Mouse (Mus musculus) cerebellum, postnatal 10 days (tissue): Measurements from ENCODE around the gene 1810009A15Rik.
A peak's percentile ranks its signal among the peaks of the same experiment; 100 is the strongest.

Experiments
- DNase-seq, 2 experiments: peaks; one replicate each; pipeline ENCODE4 v3.0.0; 2021; ENCODE audit warnings: mixed read lengths in 2 of 2

The 1810009A15Rik gene

GRCm38 (mm10) chr19:8921741-8922140 is 33.1 kb downstream of the 1810009A15Rik start:
- peak in 1 of 2 experiments; percentile 18 for DNase-seq

DNA sequence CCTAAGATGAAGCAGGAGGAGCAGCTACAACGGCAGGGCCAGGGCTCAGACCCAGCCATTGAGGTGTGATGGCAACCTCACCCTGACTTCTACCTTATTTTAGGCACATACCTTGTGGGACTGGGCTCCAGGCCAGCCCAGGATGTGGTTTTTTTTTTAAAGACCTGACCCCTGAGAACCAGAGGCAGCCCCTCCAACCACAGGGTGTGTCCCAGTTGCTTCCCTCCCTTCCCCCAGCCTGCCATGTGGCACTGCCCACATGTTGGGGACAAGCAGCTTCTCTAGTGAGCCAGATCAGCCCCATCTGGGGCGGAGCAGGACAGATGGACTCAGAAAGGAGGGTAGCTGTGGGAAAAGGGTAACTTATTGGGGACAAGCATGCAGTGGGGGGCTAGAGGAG is 38.1 kb downstream of the 1810009A15Rik start:
- no peak for DNase-seq

- DNase-seq = no peak
Observed at GRCm38 (mm10) chr19:8927891-8928525, 39.4 kb downstream of the 1810009A15Rik start.

DNA sequence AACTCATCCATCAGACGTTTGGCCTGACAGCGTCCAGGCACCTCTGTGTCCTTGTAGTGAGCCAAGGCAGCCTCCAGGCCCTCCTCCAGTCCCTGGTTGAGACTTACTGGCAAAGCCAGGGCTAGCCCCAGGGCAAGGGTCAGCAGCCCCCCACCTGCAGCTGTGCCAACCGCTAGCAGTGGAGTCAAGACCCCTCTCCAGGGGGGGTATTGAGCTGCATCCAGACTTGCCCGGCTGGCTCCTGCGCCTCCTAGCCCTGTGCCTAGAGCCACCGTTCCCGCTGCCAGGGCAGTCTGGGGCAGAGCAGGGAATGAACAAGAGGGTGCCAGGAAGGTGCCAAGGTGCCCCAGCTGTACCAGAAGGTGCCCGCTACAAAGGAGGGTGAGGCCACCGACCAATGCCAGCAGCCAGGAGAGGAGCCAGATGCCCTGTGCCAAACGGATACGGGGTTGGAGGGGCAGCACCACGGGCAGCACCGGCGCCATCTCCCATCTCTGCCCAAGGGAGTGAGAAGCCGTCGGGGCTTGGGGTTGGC is 40.1 kb downstream of the 1810009A15Rik start:
- peak; percentile 76 to 83 for DNase-seq

DNA sequence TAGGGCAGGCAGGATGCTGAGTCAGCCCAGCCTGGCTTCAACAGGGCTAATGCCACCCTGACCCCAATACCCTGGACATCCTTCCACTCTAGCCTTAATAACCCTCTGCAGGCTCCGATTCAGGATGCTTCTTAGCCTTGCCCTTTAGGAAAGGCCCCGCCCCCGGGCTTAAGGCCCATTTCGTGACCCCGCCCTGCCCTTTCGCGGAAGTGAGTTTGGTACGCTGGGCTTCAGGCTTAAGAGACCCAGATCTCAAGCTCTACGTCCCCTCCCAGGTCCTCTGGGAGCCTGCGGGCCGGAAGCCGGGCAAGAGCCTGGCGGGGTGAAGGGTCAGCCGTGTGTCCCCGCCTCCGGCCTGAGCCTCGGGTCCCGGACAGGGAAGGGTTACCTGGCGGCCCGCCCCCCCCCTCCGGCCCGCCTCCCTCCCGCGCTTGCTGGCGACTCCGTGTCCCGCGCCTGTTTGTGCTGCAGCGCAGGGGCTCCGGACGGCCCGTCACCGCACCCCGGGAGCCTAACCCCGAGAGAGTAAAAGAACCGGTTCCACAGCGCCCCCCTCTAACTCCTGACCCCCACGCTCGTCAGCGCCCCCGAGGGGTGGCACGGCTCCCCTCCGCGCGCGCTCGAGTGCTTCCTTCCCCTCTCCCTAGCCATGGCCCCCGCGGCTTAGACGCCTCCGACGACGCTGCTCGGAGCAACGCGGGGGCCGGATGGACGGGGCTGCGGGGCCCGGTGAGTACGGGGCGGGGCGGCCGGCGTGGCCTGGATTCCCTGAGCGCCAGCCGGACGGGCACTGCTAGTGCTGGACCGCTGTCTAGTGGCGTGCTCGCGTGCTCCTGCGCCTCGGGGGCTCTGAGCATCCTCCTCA is 40.8 kb downstream of the 1810009A15Rik start, which contains the start of the genes Rom1 and Eml3:
Rom1 (minus strand) TSS at position 133 of the 865 bp plus-strand sequence.
Eml3 (plus strand) TSS at position 329 of the 865 bp plus-strand sequence.
- DNase-seq = peak; percentile 85

GRCm38 (mm10) chr19:8930117-8930516 is 41.5 kb downstream of the 1810009A15Rik start:
- DNase-seq = no peak

GRCm38 (mm10) chr19:8930771-8931170 is 42.1 kb downstream of the 1810009A15Rik start:
- no peak for DNase-seq

GRCm38 (mm10) chr19:8936736-8937135 is 48.1 kb downstream of the 1810009A15Rik start:
- DNase-seq = no peak
